Mouse (Mus musculus): ENCODE data around the gene Msrb3. TPM values are rescaled to one million over a fixed set of nuclear protein-coding genes. Genes with fewer than 3 reads are reported as not detected.

Msrb3 gene
- polyA plus RNA-seq, 1 experiment from 2014 or later = 31.4 TPM

DNA sequence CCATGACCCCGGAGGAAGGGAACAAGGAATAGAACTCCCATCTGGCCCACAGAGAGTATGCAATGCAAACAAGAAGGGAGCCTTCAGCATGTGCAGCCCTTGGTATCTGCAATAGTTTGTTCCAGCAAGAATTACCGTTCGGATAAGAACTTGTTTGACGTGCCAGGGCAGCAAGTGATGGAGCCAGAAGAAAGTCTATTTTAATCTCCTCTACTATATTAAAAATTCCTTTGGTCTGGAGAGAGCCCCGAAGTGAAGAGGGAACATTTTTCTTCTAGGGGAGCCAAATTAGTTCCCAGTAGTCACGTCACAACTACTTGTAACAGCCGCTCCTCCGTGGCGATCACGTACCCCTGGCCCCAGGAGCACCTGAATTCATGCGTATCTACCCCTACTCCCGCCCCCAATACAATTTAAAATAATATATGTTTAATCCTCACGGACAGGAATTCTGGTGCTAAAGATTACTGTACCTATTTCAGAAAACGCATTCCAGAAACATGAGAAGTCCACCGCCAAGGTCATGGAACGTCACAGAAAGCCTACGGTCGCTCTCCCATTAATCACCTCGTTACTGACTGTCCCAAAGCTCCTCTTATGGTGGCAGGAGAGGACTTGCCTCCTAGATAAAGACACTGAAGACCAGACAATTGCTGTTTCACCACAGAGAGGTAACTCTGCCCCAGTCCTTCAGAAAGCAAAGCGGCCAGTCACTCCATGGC is 22.2 kb downstream of the Msrb3 start:
- Histone ChIP-seq H3K9ac (ENCODE audit: low read depth, low read length) (peak overlapping the region; percentile 47; the same call in 1 of the 2 replicates), H3K27me3 (ENCODE audit: control insufficient read depth, insufficient read depth, low read length) (no peaks in the 10 kb centered on the region), H3K9me3 (replicated peaks; ENCODE audit: control insufficient read depth, low read length) (no peaks in the 10 kb centered on the region), H3K36me3 (ENCODE audit: control insufficient read depth, insufficient read depth, low read length) (no peaks in the 10 kb centered on the region), H3K4me3 (ENCODE audit: low read depth, low read length) (peak overlapping the region; percentile 10; the same call in 1 of the 2 replicates), H3K4me2 (peak overlapping the region; percentile 55), H3K27ac (ENCODE audit: low read depth, low read length) (peak overlapping the region; percentile 88), H3K4me1 (ENCODE audit: control insufficient read depth, insufficient read depth, low read length) (peaks cover 38% of the 10 kb centered on the region)
- 55% methylated on average over 20 of the region's 20 CpGs for WGBS (ENCODE audit: insufficient replicate concordance)
- ATAC-seq (replicated peaks; ENCODE audit: insufficient number of reproducible peaks, low FRiP score, low TSS enrichment) = no peak; the same call in 1 of the 2 replicates

DNA sequence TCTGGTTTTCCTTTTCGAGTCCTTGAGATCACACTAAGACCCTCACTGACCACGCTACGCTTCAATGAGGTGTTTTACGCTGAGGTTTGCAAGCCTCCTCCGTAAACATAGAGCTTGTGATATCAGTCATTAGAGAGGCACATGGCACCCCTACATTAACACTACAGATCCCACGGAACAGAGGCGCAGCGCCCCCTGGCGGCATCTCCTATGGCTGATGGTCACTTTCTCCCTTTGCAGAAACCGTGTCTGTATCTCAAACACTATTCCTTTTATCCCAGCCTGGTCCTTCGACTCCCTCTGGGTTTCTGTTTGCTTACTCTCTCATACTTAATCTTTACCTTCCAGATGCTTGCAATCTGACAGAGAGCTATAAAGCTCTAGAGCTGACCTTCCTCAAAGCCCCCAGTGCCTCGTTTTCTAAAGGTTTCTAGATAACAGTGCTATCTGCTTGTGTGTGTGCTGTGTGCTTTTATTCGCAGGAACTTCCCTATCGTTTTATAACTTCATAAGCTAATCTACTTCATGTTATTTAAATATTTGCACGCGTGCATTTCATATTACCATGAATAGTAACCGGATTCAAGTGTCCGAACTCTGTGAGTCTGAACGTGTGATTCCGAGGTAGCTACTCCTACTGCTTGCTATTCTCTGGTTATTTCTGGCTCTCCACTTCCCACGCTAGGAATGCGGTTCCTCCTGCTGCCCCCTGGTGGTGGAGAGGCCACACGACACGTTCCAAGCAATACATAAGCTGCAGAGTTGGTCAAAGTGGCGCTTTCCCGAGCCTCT is 23.0 kb downstream of the Msrb3 start:
- Histone ChIP-seq H3K36me3 (ENCODE audit: control insufficient read depth, insufficient read depth, low read length) (no peaks in the 10 kb centered on the region), H3K27me3 (ENCODE audit: control insufficient read depth, insufficient read depth, low read length) (no peaks in the 10 kb centered on the region), H3K27ac (ENCODE audit: low read depth, low read length) (peak overlapping the region; percentile 88), H3K4me2 (peak overlapping the region; percentile 55), H3K4me1 (ENCODE audit: control insufficient read depth, insufficient read depth, low read length) (peaks cover 41% of the 10 kb centered on the region), H3K4me3 (ENCODE audit: low read depth, low read length) (peak overlapping the region; percentile 8; the same call in 1 of the 2 replicates), H3K9ac (ENCODE audit: low read depth, low read length) (peak overlapping the region; percentile 52; the same call in 1 of the 2 replicates), H3K9me3 (replicated peaks; ENCODE audit: control insufficient read depth, low read length) (no peaks in the 10 kb centered on the region)
- peak; percentile 58; the same call in 1 of the 2 replicates for ATAC-seq (replicated peaks; ENCODE audit: insufficient number of reproducible peaks, low FRiP score, low TSS enrichment)
- 13% methylated on average over 26 of the region's 26 CpGs for WGBS (ENCODE audit: insufficient replicate concordance)

DNA sequence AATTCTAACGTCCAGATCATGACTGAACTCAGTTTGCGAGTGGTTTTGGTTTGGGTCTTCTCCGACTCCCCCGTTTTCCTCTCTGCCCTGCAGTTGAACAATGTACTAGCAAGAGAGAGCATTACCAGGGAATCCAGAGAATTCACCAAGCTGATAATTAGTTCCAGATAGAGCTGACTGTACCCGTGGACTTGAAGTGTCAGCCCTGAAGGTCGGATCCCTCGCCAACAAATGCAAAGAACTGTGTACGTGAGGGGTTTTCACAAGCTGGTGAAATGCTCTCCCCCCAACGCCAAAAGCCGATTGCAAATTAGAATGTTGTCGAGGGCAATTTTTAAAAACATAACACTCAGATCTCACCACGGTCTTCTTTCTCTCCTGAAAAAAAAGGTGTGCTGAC is 24.6 kb downstream of the Msrb3 start:
- H3K9ac ChIP-seq (ENCODE audit: low read depth, low read length) = no peak overlapping the region

DNA sequence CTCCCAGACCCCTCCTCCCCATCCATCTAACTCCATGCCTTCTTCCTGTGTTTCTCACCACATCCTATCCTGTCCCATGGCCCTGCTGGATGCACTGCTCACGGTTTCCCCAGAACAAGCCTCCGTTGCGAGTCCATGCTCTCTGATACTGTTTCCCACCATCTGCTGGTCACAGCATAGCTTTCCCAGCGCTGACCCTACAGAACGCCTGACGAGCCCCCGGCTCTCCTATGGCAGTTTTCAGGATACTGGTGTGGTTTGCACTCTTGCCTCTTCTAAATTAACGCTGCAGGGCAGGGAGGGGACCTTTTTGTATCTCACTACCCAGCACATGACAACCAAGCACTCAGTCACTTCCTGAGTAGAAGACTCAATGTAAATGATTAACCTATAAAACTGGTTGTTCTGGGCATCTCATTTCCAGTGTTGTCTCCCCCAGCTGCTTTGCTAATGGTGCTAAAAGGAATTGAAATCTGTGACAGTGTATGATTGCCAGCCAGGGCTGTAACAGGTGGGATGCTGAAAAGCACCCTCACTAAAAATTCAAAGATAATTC is 25.2 kb downstream of the Msrb3 start:
- Histone ChIP-seq H3K27me3 (ENCODE audit: control insufficient read depth, insufficient read depth, low read length) (no peaks in the 10 kb centered on the region), H3K9ac (ENCODE audit: low read depth, low read length) (peak overlapping the region; percentile 50), H3K36me3 (ENCODE audit: control insufficient read depth, insufficient read depth, low read length) (no peaks in the 10 kb centered on the region; the same call in 1 of the 2 replicates), H3K27ac (ENCODE audit: low read depth, low read length) (peak overlapping the region; percentile 10; the same call in 1 of the 2 replicates), H3K4me2 (peak overlapping the region; percentile 11; the same call in 1 of the 2 replicates), H3K9me3 (replicated peaks; ENCODE audit: control insufficient read depth, low read length) (no peaks in the 10 kb centered on the region), H3K4me1 (ENCODE audit: control insufficient read depth, insufficient read depth, low read length) (peaks cover 41% of the 10 kb centered on the region), H3K4me3 (ENCODE audit: low read depth, low read length) (no peak overlapping the region)
- ATAC-seq (replicated peaks; ENCODE audit: insufficient number of reproducible peaks, low FRiP score, low TSS enrichment) = no peak
- 43% methylated on average over 8 of the region's 8 CpGs for WGBS (ENCODE audit: insufficient replicate concordance)

More for the DNA sequence above, 24.6 kb downstream of the Msrb3 start:
- Histone ChIP-seq H3K4me2 (peak overlapping the region; percentile 11; the same call in 1 of the 2 replicates), H3K9me3 (replicated peaks; ENCODE audit: control insufficient read depth, low read length) (no peaks in the 10 kb centered on the region), H3K27me3 (ENCODE audit: control insufficient read depth, insufficient read depth, low read length) (no peaks in the 10 kb centered on the region), H3K36me3 (ENCODE audit: control insufficient read depth, insufficient read depth, low read length) (no peaks in the 10 kb centered on the region; the same call in 1 of the 2 replicates), H3K4me1 (ENCODE audit: control insufficient read depth, insufficient read depth, low read length) (peaks cover 41% of the 10 kb centered on the region), H3K27ac (ENCODE audit: low read depth, low read length) (peak overlapping the region; percentile 57; the same call in 1 of the 2 replicates), H3K4me3 (ENCODE audit: low read depth, low read length) (no peak overlapping the region)
- WGBS (ENCODE audit: insufficient replicate concordance) = 36% methylated on average over 12 of the region's 12 CpGs
- ATAC-seq (replicated peaks; ENCODE audit: insufficient number of reproducible peaks, low FRiP score, low TSS enrichment) = no peak

DNA sequence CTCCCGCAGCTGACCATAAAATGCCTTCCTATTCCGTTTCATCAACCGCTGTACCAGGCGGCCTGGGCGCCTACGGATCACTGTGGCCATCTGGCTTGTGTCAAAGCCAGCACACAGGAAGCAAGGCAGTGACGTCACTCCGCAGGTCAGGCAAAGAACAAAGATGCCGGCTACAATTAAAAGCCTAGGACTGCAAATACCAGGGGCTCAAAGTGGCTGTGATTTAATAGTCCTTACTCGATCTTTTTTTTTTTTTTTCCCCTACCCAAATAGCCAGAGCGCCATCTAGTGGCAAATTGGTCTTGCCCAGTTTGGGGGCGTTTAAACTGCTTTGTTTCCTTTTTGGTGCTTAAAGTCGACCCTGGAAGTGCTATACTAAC is 26.4 kb downstream of the Msrb3 start:
- peak overlapping the region; percentile 29; the same call in 1 of the 2 replicates for H3K9ac ChIP-seq (ENCODE audit: low read depth, low read length)
- WGBS (ENCODE audit: insufficient replicate concordance) = 3% methylated on average over 13 of the region's 13 CpGs
- ATAC-seq (replicated peaks; ENCODE audit: insufficient number of reproducible peaks, low FRiP score, low TSS enrichment) = peak; percentile 75
- no peaks in the 10 kb centered on the region; the same call in 1 of the 2 replicates for H3K36me3 ChIP-seq (ENCODE audit: control insufficient read depth, insufficient read depth, low read length)
- H3K4me3 ChIP-seq (ENCODE audit: low read depth, low read length) = peak overlapping the region; percentile 11; the same call in 1 of the 2 replicates
- H3K4me1 ChIP-seq (ENCODE audit: control insufficient read depth, insufficient read depth, low read length) = peaks cover 41% of the 10 kb centered on the region
- H3K27ac ChIP-seq (ENCODE audit: low read depth, low read length) = peak overlapping the region; percentile 70
- H3K4me2 ChIP-seq = peak overlapping the region; percentile 52
- no peaks in the 10 kb centered on the region for H3K27me3 ChIP-seq (ENCODE audit: control insufficient read depth, insufficient read depth, low read length)
- H3K9me3 ChIP-seq (replicated peaks; ENCODE audit: control insufficient read depth, low read length) = no peaks in the 10 kb centered on the region

DNA sequence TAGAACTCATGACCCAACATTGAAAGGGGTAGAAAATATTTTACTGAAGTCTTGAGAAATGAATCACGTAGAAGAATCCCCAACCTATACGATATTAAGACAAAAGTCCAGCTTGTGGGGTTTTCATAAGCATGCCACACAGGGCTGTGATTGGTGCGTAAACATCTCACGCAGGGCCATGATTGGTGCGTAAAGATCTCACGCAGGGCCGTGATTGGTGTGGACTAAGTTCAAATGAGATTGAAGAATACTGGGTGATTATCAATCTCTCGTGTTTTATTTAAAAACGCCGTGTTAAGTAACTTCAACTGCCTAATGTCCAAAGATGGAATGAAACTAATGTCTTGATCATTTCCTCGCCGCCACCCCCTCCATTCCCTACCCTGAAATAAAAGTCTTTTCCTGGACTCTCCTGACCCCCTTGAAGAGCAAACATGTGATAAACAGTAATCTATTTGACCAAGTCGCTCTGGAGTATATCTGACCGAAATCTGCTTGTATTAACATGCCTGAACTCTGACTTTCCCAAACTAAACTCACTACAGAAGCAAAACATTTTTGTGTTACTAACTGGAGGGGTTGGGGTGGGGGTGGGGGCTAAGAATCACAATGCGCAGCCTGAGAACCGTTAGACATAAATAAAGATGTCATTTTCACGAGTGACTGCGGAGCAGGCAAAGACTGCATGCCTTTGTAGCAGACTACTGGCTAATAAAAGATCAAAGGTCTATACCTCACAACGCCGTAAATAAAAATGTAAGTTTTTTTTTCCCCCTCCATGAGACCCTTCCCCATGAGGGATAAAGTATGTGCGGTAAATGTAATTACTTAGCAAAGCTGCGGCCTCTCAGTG is 27.0 kb downstream of the Msrb3 start:
- 0 out of 2 replicates have a peak, but pooled peaks have one; percentile 3 for ATAC-seq (replicated peaks; ENCODE audit: insufficient number of reproducible peaks, low FRiP score, low TSS enrichment)
- H3K4me1 ChIP-seq (ENCODE audit: control insufficient read depth, insufficient read depth, low read length) = peaks cover 37% of the 10 kb centered on the region
- H3K4me3 ChIP-seq (ENCODE audit: low read depth, low read length) = peak overlapping the region; percentile 11; the same call in 1 of the 2 replicates
- peak overlapping the region; percentile 52 for H3K4me2 ChIP-seq
- WGBS (ENCODE audit: insufficient replicate concordance) = 49% methylated on average over 22 of the region's 22 CpGs
- H3K9ac ChIP-seq (ENCODE audit: low read depth, low read length) = peak overlapping the region; percentile 29; the same call in 1 of the 2 replicates
- no peaks in the 10 kb centered on the region for H3K9me3 ChIP-seq (replicated peaks; ENCODE audit: control insufficient read depth, low read length)
- H3K36me3 ChIP-seq (ENCODE audit: control insufficient read depth, insufficient read depth, low read length) = no peaks in the 10 kb centered on the region; the same call in 1 of the 2 replicates
- H3K27ac ChIP-seq (ENCODE audit: low read depth, low read length) = peak overlapping the region; percentile 70
- H3K27me3 ChIP-seq (ENCODE audit: control insufficient read depth, insufficient read depth, low read length) = no peaks in the 10 kb centered on the region

DNA sequence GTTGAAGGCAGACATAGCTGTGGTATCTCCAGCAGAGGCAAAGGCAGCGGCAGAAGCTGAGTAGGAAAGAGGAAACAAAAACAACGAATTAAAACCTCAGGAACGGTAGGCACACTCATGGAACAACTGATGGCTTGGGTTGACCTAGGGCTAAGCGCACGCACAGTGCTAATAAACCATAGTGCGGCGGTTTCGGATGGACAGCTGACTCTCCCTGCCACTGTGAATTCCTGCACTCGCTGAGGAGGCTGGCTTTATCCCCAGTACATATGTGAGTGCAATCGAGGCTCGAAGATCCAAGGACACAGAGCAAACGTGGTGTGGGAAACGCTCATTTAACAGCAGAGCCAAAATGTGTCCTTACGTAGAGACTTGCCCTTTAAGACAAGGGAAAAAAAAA is 27.8 kb downstream of the Msrb3 start:
- Histone ChIP-seq H3K4me1 (ENCODE audit: control insufficient read depth, insufficient read depth, low read length) (peaks cover 31% of the 10 kb centered on the region), H3K27me3 (ENCODE audit: control insufficient read depth, insufficient read depth, low read length) (no peaks in the 10 kb centered on the region), H3K4me2 (no peak overlapping the region), H3K4me3 (ENCODE audit: low read depth, low read length) (no peak overlapping the region), H3K27ac (ENCODE audit: low read depth, low read length) (no peak overlapping the region), H3K36me3 (ENCODE audit: control insufficient read depth, insufficient read depth, low read length) (no peaks in the 10 kb centered on the region; the same call in 1 of the 2 replicates), H3K9ac (ENCODE audit: low read depth, low read length) (no peak overlapping the region), H3K9me3 (replicated peaks; ENCODE audit: control insufficient read depth, low read length) (no peaks in the 10 kb centered on the region)
- WGBS (ENCODE audit: insufficient replicate concordance) = 74% methylated on average over 14 of the region's 14 CpGs
- no peak for ATAC-seq (replicated peaks; ENCODE audit: insufficient number of reproducible peaks, low FRiP score, low TSS enrichment)
